Mouse (Mus musculus) G1E (cell line): ENCODE data around the gene Klhl32. TPM values are rescaled to one million over a fixed set of nuclear protein-coding genes. Genes with fewer than 3 reads are reported as not detected.

Experiments
- ATAC-seq: 2 replicates; pipeline ENCODE4 v1.8.0; 2016; ENCODE audit warnings: mild to moderate bottlenecking; ENCODE audit not compliant: insufficient number of reproducible peaks, poor library complexity, low FRiP score, severe bottlenecking; ENCODE audit errors: extremely low read depth
- DNase-seq: peaks from one replicate; pipeline ENCODE4 v3.0.0; 2012; ENCODE audit warnings: low spot score
- H3K27me3 ChIP-seq: 2 replicates; pipeline ENCODE4 v1.6.1; 2012; ENCODE audit warnings: mild to moderate bottlenecking, low read length, inconsistent platforms; ENCODE audit not compliant: insufficient read depth
- H3K36me3 ChIP-seq: replicated peaks from 2 replicates; pipeline ENCODE3; 2012; ENCODE audit warnings: mild to moderate bottlenecking, inconsistent platforms
- H3K4me1 ChIP-seq: 2 replicates; pipeline ENCODE4 v1.6.1; 2012; ENCODE audit warnings: low read depth, low read length, inconsistent platforms, mixed read lengths; ENCODE audit not compliant: insufficient read depth
- H3K4me3 ChIP-seq: 2 replicates; pipeline ENCODE4 v1.5.1; 2012; ENCODE audit warnings: low read depth, mild to moderate bottlenecking, inconsistent platforms, low read length, moderate library complexity, mixed read lengths
- H3K9me3 ChIP-seq: replicated peaks from 2 replicates; pipeline ENCODE4 v1.6.1; 2012; ENCODE audit warnings: inconsistent platforms
- CTCF ChIP-seq: IDR thresholded peaks from 2 replicates; pipeline ENCODE4 v1.5.1; 2012; ENCODE audit warnings: low read depth, low read length, inconsistent platforms, mixed read lengths
- GATA1 ChIP-seq: IDR thresholded peaks from 2 replicates; pipeline ENCODE4 v1.6.1; 2012; ENCODE audit warnings: borderline replicate concordance, low read length, inconsistent platforms, mixed read lengths
- GATA2 ChIP-seq: IDR thresholded peaks from 2 replicates; pipeline ENCODE4 v1.6.1; 2012; ENCODE audit warnings: low read depth, low read length, inconsistent platforms, borderline replicate concordance
- POLR2AphosphoS5 ChIP-seq: IDR thresholded peaks from 2 replicates; pipeline ENCODE4 v1.6.1; 2012; ENCODE audit warnings: low read depth, low read length, inconsistent platforms; ENCODE audit not compliant: insufficient replicate concordance
- TAL1 ChIP-seq: conservative IDR thresholded peaks from 2 replicates; pipeline ENCODE4 v1.6.1; 2012; ENCODE audit warnings: low read depth, low read length, inconsistent platforms, mixed read lengths
- polyA plus RNA-seq: library from polyadenylated mRNA; stranded (reverse); fragments of >175 nt; gene quantifications from 2 replicates; pipeline ENCODE4 v1.2.3, GENCODE M21; 2012
- total RNA-seq, 2 experiments: library from RNA; stranded (forward) in 1 of 2; stranded (reverse) in 1 of 2; fragments of 200-1000 nt in 1 of 2; fragments of >200 nt in 1 of 2; fragmentation: Nextera tagmentation in 1 of 2; gene quantifications; 2 replicates each; pipeline ENCODE4 v1.2.3; 2014 to 2017

The Klhl32 gene
- total and polyA plus RNA-seq, 3 experiments = 0.02 to 0.05 TPM; not detected in 1

- Histone ChIP-seq H3K4me3 (no peak overlapping the region), H3K9me3 (no peaks in the 10 kb centered on the region), H3K36me3 (no peaks in the 10 kb centered on the region), H3K4me1 (no peaks in the 10 kb centered on the region), H3K27me3 (no peaks in the 10 kb centered on the region)
- no peak for TF ChIP-seq CTCF
- no peak for TF ChIP-seq GATA1
- no peak for TF ChIP-seq POLR2AphosphoS5
- TF ChIP-seq GATA2 = no peak
- no peak for DNase-seq
- no peak for ATAC-seq
Observed at GRCm38 (mm10) chr4:24752517-24753208, 98.3 kb downstream of the Klhl32 start.

- no peaks in the 10 kb centered on the region for H3K27me3 ChIP-seq
- no peaks in the 10 kb centered on the region for H3K9me3 ChIP-seq
- no peak for DNase-seq
- no peaks in the 10 kb centered on the region for H3K4me1 ChIP-seq
- no peak for TF ChIP-seq POLR2AphosphoS5
- TF ChIP-seq GATA2 = no peak
- TF ChIP-seq TAL1 = no peak
- TF ChIP-seq GATA1 = no peak
- no peak for TF ChIP-seq CTCF
- ATAC-seq = no peak
- no peaks in the 10 kb centered on the region for H3K36me3 ChIP-seq
- no peak overlapping the region for H3K4me3 ChIP-seq
Observed at GRCm38 (mm10) chr4:24737080-24737479, 113.8 kb downstream of the Klhl32 start.

DNA sequence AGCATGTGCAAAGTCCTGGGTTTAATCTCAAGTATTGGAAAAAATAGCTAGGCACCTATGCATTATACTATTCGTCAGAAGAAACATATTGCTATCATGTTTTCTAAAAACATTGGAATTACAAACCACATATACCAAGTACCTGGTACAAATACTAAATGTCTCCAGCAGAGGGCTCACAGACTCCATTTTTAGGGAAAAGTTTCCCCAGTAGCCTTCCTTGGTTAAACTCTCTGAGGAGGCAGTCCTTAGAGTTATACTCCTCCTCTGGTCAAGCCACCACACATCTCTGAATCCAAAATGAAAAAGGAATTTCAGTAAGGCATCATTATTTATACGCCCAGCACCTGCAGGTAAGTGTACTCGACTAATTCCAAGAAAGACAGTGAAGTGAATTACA, 130.1 kb downstream of the Klhl32 start:
- Histone ChIP-seq H3K27me3 (no peaks in the 10 kb centered on the region), H3K9me3 (no peaks in the 10 kb centered on the region), H3K4me1 (no peaks in the 10 kb centered on the region), H3K36me3 (no peaks in the 10 kb centered on the region), H3K4me3 (no peak overlapping the region)
- no peak for ATAC-seq
- no peak for DNase-seq
- no peak for TF ChIP-seq GATA1
- no peak for TF ChIP-seq CTCF
- TF ChIP-seq POLR2AphosphoS5 = no peak
- no peak for TF ChIP-seq TAL1
- no peak for TF ChIP-seq GATA2

DNA sequence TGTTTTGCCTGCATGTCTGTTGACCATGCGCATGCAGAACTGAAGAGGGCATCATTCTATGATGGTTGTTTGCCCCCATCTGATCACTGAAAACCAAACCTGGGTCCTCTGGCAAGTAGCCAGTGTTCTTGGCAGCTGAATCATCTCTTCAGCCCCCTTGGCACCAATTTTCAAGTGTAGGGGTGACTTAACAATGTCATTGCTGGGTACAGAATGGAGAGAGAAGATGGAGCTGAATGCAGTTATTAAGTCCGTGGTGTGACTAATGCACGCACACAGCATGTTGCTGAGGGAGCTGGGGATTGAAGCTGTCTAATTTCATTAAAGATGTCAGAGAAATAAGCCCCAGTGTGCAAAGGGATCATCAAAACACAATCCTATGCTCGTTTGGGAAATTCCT, 135.4 kb downstream of the Klhl32 start:
- TF ChIP-seq POLR2AphosphoS5 (no peak), CTCF (no peak), GATA2 (no peak), GATA1 (no peak), TAL1 (no peak)
- Histone ChIP-seq H3K36me3 (no peaks in the 10 kb centered on the region), H3K27me3 (no peaks in the 10 kb centered on the region), H3K4me1 (no peaks in the 10 kb centered on the region), H3K9me3 (no peaks in the 10 kb centered on the region), H3K4me3 (no peak overlapping the region)
- DNase-seq (no peak), ATAC-seq (no peak)

DNA sequence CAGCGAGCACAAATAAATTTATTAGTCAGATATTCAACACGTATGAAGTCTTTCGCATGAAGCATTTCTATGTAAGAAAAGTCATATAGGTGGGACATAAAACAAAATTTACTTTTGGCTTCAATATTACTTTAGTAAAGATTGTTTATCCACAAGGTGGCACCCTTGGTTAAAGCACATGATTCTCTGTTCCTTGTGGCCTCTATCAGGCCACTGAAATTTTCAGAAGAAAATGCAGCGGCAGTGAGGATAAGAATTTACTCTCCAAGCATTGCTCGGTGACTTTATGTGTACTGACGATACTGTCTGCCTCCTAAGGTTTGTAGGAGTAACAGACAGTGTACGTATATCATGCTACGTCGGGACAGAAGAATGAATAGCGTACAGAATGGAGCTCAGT, 136.6 kb downstream of the Klhl32 start:
- TF ChIP-seq TAL1 (no peak), GATA2 (no peak), POLR2AphosphoS5 (no peak), GATA1 (no peak), CTCF (no peak)
- no peaks in the 10 kb centered on the region for H3K36me3 ChIP-seq
- DNase-seq = no peak
- no peak overlapping the region for H3K4me3 ChIP-seq
- H3K27me3 ChIP-seq = no peaks in the 10 kb centered on the region
- no peaks in the 10 kb centered on the region for H3K4me1 ChIP-seq
- no peak for ATAC-seq
- no peaks in the 10 kb centered on the region for H3K9me3 ChIP-seq

- Histone ChIP-seq H3K4me3 (no peak overlapping the region), H3K9me3 (no peaks in the 10 kb centered on the region), H3K4me1 (no peaks in the 10 kb centered on the region), H3K36me3 (no peaks in the 10 kb centered on the region), H3K27me3 (0 out of 2 replicates have a peak, but pooled peaks cover 2% of the 10 kb centered on the region)
- no peak for TF ChIP-seq GATA2
- TF ChIP-seq POLR2AphosphoS5 = no peak
- TF ChIP-seq CTCF = no peak
- TF ChIP-seq GATA1 = no peak
- TF ChIP-seq TAL1 = no peak
- ATAC-seq (no peak), DNase-seq (no peak)
Observed at GRCm38 (mm10) chr4:24698528-24699117, 152.3 kb downstream of the Klhl32 start.
